Mouse (Mus musculus) right cerebral cortex, adult 18-20 months (tissue): ENCODE results near the gene Rhov.

ENCODE experiments used
- DNase-seq: peaks from one replicate; pipeline ENCODE4 v3.0.0; 2022; ENCODE audit warnings: mixed read lengths

Gene Rhov

GRCm38 (mm10) chr2:119237210-119237870 lies 33.7 kb downstream of the Rhov start, which contains the start of gene Spint1:
Gene Spint1, plus strand, starts transcription at chr2:119237362.
- DNase-seq, result no peak

- no peak for DNase-seq
Observed at GRCm38 (mm10) chr2:119236682-119237209, 34.3 kb downstream of the Rhov start.

- DNase-seq, result no peak
Observed at GRCm38 (mm10) chr2:119229775-119230704, 41.0 kb downstream of the Rhov start, which contains the start of gene Ppp1r14d. Gene Ppp1r14d, minus strand, starts transcription at chr2:119229906.
